Mouse (Mus musculus): ENCODE data around the gene Gbe1.

Gene Gbe1

DNA sequence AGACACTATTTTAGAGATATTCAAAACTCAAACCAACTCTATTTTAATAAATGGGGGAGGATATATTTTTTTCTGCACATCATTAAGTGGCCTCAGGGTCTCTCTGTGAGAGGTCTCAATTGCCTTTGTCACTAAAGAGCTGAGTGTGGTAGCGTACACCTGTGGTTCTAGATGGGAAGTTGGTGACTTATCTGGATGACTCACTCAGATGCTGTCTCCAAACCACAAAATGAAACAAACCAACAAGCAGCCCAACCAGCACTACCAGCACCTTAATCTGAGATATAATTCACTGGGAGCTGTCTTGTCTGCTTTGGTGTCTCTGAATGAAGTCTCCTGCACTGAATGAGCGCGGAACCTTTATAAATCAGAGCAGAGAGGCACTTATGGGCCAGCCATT is 51.5 kb downstream of the Gbe1 start:
- DNase-seq: no peak

DNA sequence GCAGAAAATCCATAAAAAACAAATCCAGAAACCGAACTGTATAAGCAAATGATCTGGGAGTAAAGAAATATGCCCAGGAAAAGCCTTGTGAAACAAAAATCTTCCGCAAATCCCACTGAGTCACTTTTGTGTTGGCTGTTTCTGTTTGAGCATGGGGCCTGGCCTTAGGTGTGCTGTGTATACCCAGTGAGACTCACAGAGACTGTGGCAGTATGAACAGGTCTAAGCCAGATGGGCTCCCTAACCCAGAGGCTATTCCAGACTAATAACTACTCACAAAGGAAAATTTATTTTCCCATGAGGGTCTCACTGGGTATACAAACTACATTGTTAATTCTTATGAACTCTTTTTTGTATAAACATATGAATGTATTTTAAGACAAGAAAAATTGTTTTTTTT is 67.3 kb downstream of the Gbe1 start:
- no peak for DNase-seq

DNA sequence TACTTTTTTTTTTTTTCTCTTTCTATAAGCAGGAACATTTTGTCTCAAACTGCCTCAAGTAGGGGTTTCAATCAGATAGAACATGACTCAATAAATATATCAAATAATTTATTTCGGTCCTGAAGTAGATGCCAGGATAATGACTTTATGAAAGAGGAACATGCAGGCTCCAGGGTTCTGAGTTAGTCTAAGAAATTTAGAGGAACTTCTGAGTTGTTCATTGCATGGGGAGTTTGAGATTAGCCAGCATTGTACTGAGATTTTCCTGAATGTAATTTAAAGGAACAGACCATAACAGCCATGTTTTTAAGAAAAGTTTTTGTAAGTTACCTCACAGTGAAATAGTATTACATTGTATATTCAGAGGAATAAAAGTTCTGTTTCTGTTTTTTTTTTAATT is 71.7 kb downstream of the Gbe1 start:
- DNase-seq: no peak

DNA sequence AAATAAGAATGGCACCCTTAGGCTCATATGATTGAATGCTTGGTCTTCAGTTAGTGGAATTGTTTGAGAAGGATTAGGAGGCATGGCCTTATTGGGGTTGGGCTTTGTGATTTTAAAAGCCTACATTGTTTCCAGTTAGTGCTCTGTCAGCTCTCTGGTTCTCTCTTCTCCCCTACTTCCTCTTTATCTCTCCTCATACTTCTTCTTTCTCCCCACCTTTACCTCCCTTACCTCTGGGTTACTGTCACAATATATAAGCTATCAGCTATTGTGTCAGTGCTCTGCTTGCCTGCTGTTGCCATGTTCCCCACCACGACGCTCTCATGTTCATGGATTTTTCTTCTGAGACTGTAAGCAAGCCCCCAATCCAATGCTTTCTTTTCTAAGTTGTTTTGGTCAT is 73.6 kb downstream of the Gbe1 start:
- DNase-seq: no peak

DNA sequence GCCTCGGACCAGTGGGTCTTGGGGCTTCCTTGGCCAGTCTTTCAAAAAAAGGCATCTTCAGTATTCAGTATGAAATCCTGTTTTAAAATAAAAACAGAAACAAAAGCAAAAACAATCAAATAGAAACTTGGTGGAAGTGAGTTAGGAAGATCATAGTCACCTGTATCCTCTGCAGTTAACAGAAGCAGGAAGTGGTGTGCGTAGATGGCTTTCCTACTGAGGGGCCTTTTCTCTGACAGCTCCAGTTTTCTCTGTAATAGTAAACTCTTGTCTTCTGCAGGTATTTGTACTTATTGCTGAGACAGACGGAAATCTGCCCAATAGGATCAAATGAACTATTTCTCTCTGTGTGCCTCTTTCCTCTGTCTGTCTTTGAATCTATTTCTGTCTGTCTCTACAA is 81.5 kb downstream of the Gbe1 start:
- DNase-seq: no peak

DNA sequence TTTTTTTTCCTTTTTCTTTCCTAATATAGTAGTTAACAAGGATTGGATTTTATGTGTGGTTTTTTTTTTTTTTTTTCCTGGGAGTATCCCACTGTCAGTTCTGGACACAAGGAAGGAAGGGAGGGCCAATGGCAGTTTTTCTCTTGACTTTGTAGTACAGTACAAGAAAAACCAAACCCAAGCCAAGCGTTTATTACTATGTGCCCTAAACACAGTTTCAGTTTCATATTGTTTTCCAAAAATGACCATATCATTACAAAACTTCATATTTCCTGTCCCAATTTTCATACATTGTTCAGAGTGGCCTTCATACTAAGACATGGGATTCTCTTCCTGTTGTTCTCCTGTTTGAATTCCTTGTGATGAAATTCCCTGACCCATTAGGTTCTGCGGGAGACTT is 94.0 kb downstream of the Gbe1 start:
- DNase-seq: no peak

DNA sequence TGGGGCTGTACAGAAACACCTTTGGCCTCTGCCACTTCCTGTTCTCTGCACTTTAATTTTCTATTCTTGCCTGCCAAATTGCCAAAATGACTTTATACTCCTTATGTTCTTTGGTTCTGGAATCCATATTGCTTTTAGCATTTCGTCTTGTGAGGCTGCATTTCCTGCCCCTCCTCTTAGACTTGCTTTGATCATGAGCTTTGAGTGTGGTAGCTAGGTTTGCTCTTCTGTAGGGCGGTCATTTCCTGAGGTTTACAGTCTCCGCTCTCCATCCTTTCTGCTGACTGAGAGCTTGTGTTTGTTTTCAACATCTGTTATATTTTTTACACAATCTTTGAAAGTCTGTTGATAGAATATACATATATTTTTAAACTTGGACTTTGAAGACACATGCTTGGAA is 107.3 kb downstream of the Gbe1 start:
- DNase-seq: no peak

DNA sequence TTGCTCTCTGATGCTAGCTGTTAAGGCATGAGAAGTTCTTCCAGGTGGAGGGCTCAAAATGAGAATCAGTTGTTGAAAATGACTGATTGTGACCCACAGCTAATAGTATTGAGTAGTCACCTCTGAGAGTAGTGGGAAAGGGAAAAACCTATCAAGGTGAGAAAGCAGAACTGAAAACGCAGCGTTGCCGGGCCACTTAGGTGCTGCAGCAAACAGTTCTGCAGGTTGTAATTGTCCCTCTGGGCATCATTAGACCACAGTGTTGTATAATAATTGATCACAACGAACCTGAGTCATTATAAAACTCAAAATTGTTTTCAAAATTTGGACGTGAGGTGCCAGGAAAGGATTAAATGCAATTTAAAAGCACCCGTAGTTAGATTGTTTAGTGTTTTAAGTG is 135.8 kb downstream of the Gbe1 start:
- no peak for DNase-seq

DNA sequence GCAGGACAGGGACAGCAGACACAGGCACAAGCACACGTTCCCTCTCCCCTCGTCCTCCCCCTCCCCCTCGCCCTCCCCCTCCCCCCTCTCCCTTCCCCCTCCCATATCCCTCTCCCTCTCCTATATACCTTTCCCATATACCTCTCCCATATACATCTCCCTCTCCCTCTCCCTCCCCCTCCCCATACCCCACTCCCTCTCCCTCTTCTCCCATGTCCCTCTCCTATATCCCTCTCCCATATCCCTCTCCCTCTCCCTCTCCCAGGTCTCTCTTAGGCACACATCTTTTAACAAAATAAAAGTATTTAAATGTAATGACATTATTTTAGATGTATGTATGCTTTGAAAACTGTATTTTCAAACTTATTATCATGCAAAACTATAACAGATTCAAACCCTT is 161.8 kb downstream of the Gbe1 start:
- no peak for DNase-seq

DNA sequence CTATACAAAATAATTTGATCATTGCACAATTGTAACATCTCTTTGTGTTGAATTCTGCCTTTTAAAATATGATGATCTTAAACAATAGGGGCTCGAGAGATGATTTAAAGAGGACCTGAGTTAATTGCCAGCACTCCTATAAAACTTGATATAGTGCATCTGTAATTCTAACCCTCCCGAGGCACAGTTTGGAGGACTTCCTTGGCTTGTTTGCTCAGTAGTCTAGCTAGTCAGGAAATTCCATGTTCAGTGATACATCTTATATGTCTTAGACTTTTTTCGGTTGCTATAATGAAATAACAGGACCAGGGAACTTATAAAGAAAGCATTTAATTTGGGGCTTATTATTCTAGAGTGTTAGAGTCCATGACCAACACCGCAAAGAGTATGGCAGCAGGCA is 162.4 kb downstream of the Gbe1 start:
- no peak for DNase-seq

DNA sequence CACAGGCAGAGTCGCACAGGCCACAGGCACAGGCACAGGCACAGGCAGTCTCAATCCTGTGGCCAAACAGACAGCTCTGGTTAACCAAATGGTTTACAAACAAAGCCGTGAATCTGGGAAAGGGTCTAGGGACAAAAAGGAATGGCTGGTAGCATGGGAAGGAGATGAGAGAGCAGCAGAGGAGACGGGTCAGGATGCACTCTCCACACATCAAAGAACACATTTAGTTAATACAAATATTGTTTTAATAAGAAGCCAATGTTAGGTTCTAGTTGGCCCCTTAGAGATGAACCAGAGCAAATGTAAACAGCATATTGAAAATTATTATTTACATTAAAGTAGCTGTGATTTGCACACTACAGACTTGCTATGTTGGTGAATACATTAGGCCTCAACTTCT is 166.7 kb downstream of the Gbe1 start:
- no peak for DNase-seq

DNA sequence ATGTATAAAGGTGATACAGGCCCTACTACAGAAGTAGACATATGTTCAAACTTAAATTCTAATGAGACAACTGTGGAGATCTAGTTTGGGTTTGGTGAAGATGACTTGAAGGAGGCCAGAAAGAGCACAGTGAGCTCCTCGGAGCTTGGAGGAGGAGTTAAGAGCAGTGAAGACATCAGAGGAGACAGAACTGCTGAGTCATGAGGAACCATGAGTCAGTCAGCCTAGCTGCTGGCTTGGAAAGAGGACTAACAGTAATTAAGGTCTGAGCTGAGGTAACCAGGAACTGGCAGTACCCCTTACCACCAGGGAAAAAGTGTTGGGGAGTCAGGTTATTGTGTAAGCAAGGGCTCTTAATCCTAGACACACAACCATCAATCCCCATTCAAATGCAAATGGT is 192.7 kb downstream of the Gbe1 start:
- DNase-seq: no peak

DNA sequence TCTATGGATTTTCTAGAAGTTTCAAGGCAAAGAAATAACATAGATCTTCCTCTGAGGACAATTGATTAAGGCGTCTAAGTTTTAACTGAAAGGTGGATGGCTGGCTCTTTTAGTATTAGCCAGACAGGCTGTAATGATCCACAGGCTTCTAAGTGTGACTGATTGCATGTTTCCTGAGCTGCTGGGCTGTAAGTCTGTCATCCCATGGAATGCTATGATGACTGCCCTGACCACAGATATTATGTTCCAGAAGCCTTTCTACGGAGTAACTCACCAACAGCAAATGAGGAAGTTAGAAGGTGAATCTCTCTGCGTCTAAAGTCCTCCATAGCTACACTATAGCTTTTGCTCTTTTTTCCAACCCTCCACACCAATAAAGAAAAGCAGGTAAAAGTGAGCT is 197.2 kb downstream of the Gbe1 start:
- no peak for DNase-seq

DNA sequence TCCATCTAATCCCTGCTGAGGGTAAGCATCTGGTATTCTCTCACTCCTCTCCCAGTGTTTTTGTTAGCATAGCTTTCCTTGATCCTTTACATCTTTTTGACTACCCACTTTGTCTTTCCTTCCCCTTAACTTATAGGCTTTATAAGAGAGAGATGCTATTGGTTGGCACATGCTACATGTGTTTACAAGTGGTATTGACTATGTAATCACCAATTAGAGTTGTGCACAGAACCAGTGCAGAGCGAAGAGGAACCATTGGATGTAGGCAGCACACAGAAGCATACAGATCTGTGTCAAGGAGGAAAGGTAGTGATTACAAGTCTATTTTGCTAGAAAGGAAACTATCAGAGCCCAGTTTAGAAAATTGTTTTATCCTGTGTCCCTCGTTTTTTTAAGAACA is 209.1 kb downstream of the Gbe1 start:
- no peak for DNase-seq

DNA sequence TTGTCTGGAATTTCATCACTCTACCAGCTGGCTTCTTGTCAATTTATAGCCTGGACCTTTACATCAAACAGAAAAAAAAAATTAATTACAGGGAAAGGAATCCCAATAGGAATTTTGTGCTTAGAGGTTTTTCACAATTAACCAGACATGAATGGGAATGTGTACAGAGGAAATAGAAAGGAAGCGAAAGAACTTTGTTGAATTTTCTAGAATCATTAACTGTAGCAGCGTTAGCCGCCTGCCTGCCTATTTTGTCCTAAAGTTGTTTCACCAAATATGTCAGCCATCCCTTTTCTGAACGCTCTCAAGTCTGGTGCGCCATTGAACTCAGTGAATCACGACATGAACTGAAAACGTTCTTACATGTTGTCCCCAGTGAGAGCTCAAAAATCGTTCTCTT is 209.8 kb downstream of the Gbe1 start:
- DNase-seq: no peak

DNA sequence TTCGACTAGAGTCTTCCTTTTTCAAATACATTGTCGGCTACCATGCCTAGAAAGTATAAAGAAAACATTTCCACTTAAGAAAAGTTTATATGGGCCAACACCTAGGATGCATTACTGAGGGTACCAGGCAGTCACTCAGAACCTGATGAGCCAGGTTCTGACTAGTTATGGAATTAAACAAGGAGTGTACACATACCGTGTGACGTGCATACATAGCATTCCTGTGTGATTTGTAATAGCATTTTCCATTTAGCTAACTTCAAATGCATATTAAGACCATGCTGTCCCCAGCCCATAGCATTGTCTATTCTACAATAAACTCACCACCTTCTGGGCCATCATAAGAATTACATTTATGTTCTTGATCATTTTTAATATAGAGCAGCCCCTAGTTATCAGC is 210.5 kb downstream of the Gbe1 start:
- DNase-seq: no peak

DNA sequence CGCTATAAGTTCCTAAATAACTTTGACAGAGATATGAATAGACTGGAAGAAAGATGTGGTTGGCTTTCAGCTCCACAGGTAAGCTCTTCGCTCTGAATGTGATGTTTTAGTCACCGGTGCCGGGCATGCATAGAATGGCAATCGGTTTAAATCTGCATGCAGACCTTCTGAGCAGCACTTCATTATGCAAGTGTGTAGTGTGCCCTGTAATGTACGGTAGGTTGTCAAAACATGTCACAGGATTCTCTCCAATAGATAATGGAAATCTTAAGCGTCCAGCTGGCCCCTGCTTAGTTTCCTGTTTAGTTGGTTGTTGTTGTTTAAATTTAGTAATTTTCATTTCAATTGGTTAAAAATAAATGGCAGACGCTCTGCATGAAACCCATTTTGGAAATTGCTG is 213.5 kb downstream of the Gbe1 start:
- no peak for DNase-seq

DNA sequence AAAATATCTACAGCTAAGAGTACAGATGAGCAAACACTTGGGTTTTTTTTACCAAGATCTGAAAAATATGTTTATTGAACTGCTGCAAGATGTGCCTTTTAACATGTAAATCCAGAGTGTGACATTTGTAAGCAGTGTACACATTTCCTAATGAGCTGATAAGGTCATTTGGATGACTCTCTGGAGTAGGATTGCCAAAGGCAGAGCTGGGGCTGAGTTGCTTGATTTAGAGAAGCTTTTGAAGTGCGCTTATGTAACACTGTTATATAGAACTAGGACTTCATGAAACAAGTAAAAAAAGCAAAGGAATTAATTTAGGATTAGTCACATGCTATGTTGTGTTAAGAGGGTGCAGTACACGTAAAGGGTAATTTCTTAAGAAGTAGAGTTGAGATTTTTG is 221.5 kb downstream of the Gbe1 start:
- DNase-seq: no peak

DNA sequence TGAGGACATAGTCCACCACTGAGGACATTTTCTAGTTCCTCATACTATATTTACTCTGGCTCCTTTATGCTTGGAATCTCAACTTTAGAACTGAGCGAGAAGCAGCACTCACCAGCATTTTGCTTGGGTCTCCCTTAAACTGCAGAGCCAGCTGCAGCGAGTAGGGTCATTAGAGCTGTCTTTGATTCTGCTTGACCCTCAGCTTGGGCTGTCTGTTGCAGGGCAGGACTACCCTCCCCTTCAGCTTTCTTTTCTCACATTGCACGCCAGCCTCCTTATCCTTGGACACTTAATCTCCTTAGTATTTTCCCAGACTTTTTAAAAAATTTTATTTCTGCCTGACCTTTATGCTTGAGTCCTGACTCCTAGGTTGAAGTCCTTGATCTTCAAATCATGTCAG is 237.1 kb downstream of the Gbe1 start:
- DNase-seq: no peak

DNA sequence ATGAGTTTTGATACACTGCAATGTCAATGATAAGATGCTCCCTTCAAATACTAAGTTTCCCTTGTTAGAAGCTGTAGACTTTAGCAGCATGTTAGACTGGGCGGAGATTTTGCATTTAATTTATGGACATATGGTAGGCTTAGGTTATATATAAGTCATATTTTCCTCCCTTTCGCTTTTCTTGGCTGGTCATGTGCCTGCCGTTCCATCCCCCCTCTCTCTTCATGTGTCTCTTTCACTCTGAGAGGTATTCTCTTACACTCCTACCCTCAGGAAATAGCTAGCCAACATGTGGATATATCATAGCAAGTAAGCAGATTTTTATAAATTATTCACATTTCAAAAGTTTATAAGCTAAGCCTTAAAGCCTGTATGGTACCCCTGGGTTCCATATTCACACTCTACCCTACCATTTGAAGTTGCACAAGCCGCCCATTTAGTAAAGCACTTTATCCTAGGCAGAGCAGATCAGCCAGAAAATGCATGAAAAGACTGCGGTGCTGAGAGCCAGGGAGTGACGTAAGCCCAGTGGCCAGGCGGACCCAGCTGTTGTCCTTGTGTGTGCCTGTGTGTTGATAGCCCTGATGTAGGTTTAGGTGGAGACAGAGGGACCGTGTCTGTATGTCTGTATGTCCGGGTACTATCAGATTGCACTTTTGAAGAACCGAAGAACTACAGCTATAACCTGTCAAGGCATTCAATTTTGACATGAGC is 248.0 kb downstream of the Gbe1 start:
- no peak for DNase-seq

DNA sequence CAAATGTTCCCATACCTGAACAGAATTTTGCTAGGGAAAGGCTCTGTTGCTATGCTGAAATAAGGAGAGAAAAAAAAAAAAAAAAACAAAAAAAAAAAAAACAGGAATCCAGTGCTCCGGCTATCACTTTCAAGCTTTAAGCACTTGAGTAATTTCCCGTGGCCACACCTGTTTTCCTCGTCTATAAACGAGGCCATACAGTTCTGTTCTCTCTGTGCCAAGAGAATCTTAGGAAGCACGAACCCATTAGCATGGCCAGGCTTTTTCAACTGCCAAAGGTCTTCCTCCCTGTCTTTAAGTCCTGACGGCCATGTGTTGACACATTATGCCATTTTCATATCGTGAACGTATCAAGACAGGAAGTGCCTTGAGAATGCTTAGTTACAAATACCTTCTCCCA is 248.8 kb downstream of the Gbe1 start:
- DNase-seq: no peak

DNA sequence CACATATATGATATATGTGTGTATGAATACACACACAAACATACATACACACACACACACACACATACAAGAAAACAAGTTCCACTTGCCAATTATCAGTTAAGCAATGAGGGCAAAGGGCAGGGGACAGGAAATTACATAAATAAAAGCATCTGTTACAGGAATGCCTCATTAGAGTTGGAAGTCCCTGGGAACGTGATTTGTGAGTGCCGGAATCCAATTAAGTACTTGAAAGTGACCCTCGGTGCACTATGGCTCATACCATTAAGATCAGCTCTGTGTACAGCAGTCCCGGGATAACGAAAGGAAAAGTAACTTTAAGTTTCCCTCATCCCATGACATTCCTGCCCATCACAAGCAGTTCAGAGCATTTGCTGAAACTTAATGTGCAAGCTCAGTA is 249.7 kb downstream of the Gbe1 start:
- no peak for DNase-seq

DNA sequence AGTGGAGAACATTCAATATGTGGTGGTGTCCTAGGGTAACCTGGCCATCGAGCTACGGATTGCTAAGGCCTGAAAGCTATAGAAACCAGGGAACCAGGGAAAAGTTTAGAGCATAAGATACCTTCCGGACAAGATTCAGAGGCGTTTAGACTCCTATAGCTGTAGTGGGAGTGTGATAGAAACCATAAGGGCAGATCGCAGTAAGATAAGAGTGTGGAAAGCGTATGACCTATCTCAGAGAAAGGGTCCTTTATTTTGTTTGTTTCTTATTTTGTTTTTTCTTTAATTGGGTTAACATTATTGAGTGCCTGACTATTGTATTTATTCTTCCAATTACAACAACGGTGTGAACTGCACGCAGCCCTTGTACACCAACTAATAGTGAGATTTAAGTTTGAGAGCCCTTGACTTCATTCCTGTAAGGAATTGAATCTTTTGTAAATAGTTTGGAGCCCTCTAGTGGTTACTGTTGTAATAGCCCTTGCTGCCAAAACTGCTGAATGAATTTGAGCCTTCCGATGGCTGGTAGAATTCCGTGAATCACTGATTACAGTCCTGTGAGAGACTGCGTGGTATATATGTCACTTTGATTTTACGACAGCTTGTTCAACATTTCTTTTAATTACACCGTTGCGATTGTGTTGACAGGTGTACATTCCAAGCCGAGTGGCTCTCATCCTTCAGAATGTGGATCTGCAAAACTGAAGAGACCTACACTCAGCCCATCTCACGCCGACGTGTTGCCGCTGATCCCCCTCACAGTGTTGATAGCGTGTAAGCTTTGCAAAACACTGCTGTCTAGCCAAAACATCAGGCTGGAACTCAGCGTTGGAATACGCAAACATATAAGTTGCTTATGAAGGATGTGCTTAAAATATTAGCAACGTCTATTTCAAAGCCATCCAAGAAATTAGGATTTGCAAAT is 254.9 kb downstream of the Gbe1 start:
- DNase-seq: peak; percentile 30

DNA sequence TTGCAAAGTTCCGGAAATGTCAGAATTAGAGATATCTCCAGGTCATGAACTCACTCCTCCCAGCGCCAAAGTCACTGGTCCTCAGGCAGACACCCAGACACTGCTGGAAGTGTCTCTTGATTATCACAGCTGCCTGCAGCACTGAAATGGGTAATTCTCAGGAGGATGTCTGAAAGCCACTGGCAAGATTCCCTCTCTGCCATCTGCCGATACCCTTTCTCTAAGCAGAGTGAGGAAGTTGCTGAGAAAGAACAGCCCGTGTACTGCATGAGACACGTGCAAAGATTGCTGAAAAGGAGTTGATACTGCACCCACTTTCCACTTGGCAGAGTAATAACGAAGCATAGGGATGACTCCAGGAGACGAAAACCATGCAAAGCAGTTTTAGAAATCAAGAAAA is 272.2 kb downstream of the Gbe1 start:
- no peak for DNase-seq

DNA sequence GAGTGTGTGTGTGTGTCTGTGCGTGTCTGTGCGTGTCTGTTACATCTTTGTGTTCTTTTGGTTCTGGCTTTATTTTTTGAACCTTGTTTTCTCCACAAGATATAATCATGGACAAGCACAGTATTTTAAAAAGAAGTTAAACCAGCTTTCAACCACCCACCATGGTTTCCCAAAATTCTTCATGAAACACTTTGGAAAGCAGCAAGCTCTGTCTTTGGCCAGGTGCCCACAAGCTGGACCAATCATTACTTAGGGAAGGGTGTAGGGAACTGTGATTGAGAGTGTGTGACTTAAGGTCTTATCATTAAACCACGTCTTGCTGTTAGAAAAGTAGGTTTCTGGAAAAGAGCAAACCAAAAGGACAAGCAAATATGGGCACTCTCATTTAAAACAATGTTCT is 288.6 kb downstream of the Gbe1 start:
- DNase-seq: no peak

All from cerebellum, adult 8-10 months (tissue).